In genomic region chr2:71661986-71662385, GRCm38 (mm10) we compare ENCODE assay signal across 15 mouse cellular contexts.
DNase-seq lines count a peak whose midpoint lies in the region; ATAC-seq and TF ChIP-seq lines count a peak whose summit lies in the region.
"Had no signal": no experiment of that assay in that cellular context is flagged by ENCODE, and none has a peak within 500 bp of the region (broad histone marks: within the 10 kb centered on the region; RNA-seq: fewer than 3 reads in every experiment).

No protein-coding gene starts in this region.

- no peaks in the 10 kb centered on the region for H3K36me3 ChIP-seq in liver, postnatal 0 days (replicated peaks; ENCODE audit: insufficient read depth, low read length)
- H3K36me3 ChIP-seq: heart, embryonic 13.5 days; limb, embryonic 15.5 days; midbrain, embryonic 12.5 days had no signal

- H3K27ac ChIP-seq in liver, postnatal 0 days (ENCODE audit: low read depth): peak overlapping the region; percentile 66
- H3K27ac ChIP-seq: heart, embryonic 13.5 days; kidney, postnatal 0 days; limb, embryonic 15.5 days; midbrain, embryonic 12.5 days had no signal

- WGBS in liver, postnatal 0 days (ENCODE audit: insufficient replicate concordance): 41% methylated on average over 5 of the region's 5 CpGs

- H3K4me2 ChIP-seq in liver, postnatal 0 days (ENCODE audit: low read depth, low read length): 0 out of 2 replicates have a peak overlapping the region, but pooled peaks have one; percentile 6
- H3K4me2 ChIP-seq: heart, embryonic 13.5 days; limb, embryonic 15.5 days; midbrain, embryonic 12.5 days had no signal

- H3K9ac ChIP-seq in liver, postnatal 0 days (replicated peaks): no peak overlapping the region
- H3K9ac ChIP-seq: heart, embryonic 13.5 days; limb, embryonic 15.5 days; midbrain, embryonic 12.5 days had no signal

- no peak for TF ChIP-seq EP300 in liver, postnatal 0 days (IDR thresholded peaks at IDR 0.05; ENCODE audit: low read depth)

- no peaks in the 10 kb centered on the region for H3K27me3 ChIP-seq in liver, postnatal 0 days (ENCODE audit: insufficient read depth, low read length)
- H3K27me3 ChIP-seq: heart, embryonic 13.5 days; limb, embryonic 15.5 days; midbrain, embryonic 12.5 days had no signal

- H3K9me3 ChIP-seq in liver, postnatal 0 days (ENCODE audit: low read length): no peaks in the 10 kb centered on the region
- H3K9me3 ChIP-seq: heart, embryonic 13.5 days; limb, embryonic 15.5 days; midbrain, embryonic 12.5 days had no signal

- ATAC-seq in liver, postnatal 0 days: peak; percentile 45; the same call in 1 of the 2 replicates
- ATAC-seq: intestine, embryonic 16.5 days had no signal

- H3K4me1 ChIP-seq in liver, postnatal 0 days (ENCODE audit: insufficient read depth): peaks cover 14% of the 10 kb centered on the region
- H3K4me1 ChIP-seq: midbrain, embryonic 12.5 days had no signal

- no peak overlapping the region for H3K4me3 ChIP-seq in liver, postnatal 0 days (ENCODE audit: low read depth, low read length)
- H3K4me3 ChIP-seq: heart, embryonic 13.5 days; limb, embryonic 15.5 days; midbrain, embryonic 12.5 days had no signal

- TF ChIP-seq CTCF in liver, postnatal 0 days (IDR thresholded peaks at IDR 0.05; ENCODE audit: low read depth): no peak

- DNase-seq in lung, postnatal 36 days: peak; percentile 9
- no peak for DNase-seq in lung, postnatal 4 days
- DNase-seq in brain, adult 2 months (ENCODE audit: low read depth, low spot score): peak; percentile 39
- no peak for DNase-seq in liver, postnatal 0 days
- no peak for DNase-seq in gastrocnemius, postnatal 25 days
- no peak for DNase-seq in spleen, adult 12 weeks (ENCODE audit: low spot score)
- no peak for DNase-seq in embryo, embryonic 9.5 days (ENCODE audit: extremely low spot score)
- DNase-seq: adrenal gland, postnatal 36 days; cerebellum, postnatal 36 days; right cerebral cortex, postnatal 25 days had no signal

Comparison
In these comparisons a context has a peak if more than half of its experiments do, and no peak if none do; other contexts are left out.
1. DNase-seq: peak in lung, postnatal 36 days (single experiment) and brain, adult 2 months (single experiment); none in lung, postnatal 4 days (0 of 2), liver, postnatal 0 days (single experiment), gastrocnemius, postnatal 25 days (single experiment), spleen, adult 12 weeks (single experiment) and embryo, embryonic 9.5 days (single experiment).